10 mouse cellular contexts compared by ENCODE assay signal in genomic region chr8:82973331-82973730, GRCm38 (mm10).
DNase-seq lines count a peak whose midpoint lies in the region; ATAC-seq lines count a peak whose summit lies in the region.
"Had no signal": no experiment of that assay in that cellular context is flagged by ENCODE, and none has a peak within 500 bp of the region (broad histone marks: within the 10 kb centered on the region; RNA-seq: fewer than 3 reads in every experiment).

No protein-coding gene starts in this region.

- no peak overlapping the region for H3K4me2 ChIP-seq in heart, embryonic 15.5 days
- H3K4me2 ChIP-seq in lung, embryonic 16.5 days (ENCODE audit: low read depth, low read length): no peak overlapping the region
- no peak overlapping the region for H3K4me2 ChIP-seq in hindbrain, embryonic 13.5 days
- H3K4me2 ChIP-seq in midbrain, embryonic 16.5 days (ENCODE audit: low read length): no peak overlapping the region
- H3K4me2 ChIP-seq: liver, embryonic 11.5 days had no signal

- no peaks in the 10 kb centered on the region for H3K9me3 ChIP-seq in heart, embryonic 15.5 days (replicated peaks)
- H3K9me3 ChIP-seq in heart, embryonic 10.5 days: no peaks in the 10 kb centered on the region
- no peaks in the 10 kb centered on the region for H3K9me3 ChIP-seq in lung, embryonic 16.5 days (ENCODE audit: control insufficient read depth, low read length)
- no peaks in the 10 kb centered on the region for H3K9me3 ChIP-seq in hindbrain, embryonic 13.5 days
- H3K9me3 ChIP-seq in midbrain, embryonic 16.5 days (replicated peaks; ENCODE audit: control insufficient read depth, low read length, poor library complexity, severe bottlenecking): no peaks in the 10 kb centered on the region

- H3K36me3 ChIP-seq in heart, embryonic 15.5 days: no peaks in the 10 kb centered on the region
- no peaks in the 10 kb centered on the region for H3K36me3 ChIP-seq in heart, embryonic 10.5 days
- no peaks in the 10 kb centered on the region for H3K36me3 ChIP-seq in lung, embryonic 16.5 days (ENCODE audit: control insufficient read depth, insufficient read depth, low read length)
- no peaks in the 10 kb centered on the region for H3K36me3 ChIP-seq in hindbrain, embryonic 13.5 days
- no peaks in the 10 kb centered on the region for H3K36me3 ChIP-seq in midbrain, embryonic 16.5 days (ENCODE audit: control insufficient read depth, insufficient read depth, low read length)

- 46% methylated on average over 4 of the region's 4 CpGs for WGBS in heart, embryonic 15.5 days
- 63% methylated on average over 4 of the region's 4 CpGs for WGBS in heart, embryonic 10.5 days
- WGBS in lung, embryonic 16.5 days: 32% methylated on average over 4 of the region's 4 CpGs
- 46% methylated on average over 4 of the region's 4 CpGs for WGBS in hindbrain, embryonic 13.5 days
- WGBS in midbrain, embryonic 16.5 days: 41% methylated on average over 4 of the region's 4 CpGs

- peaks cover 14% of the 10 kb centered on the region for H3K4me1 ChIP-seq in heart, embryonic 15.5 days (replicated peaks)
- peaks cover 18% of the 10 kb centered on the region for H3K4me1 ChIP-seq in heart, embryonic 10.5 days
- H3K4me1 ChIP-seq in lung, embryonic 16.5 days (replicated peaks; ENCODE audit: control insufficient read depth, insufficient read depth, low read length): peaks cover 8% of the 10 kb centered on the region
- peaks cover 17% of the 10 kb centered on the region for H3K4me1 ChIP-seq in hindbrain, embryonic 13.5 days (replicated peaks)
- H3K4me1 ChIP-seq in midbrain, embryonic 16.5 days (ENCODE audit: control insufficient read depth, insufficient read depth, low read length): peaks cover 14% of the 10 kb centered on the region

- 0 out of 2 replicates have a peak overlapping the region, but pooled peaks have one; percentile 35 for H3K27ac ChIP-seq in heart, embryonic 15.5 days
- H3K27ac ChIP-seq in heart, embryonic 10.5 days: no peak overlapping the region
- H3K27ac ChIP-seq in lung, embryonic 16.5 days (ENCODE audit: low read length): no peak overlapping the region
- peak overlapping the region; percentile 3; the same call in 1 of the 2 replicates for H3K27ac ChIP-seq in hindbrain, embryonic 13.5 days
- peak overlapping the region; percentile 22; the same call in 1 of the 2 replicates for H3K27ac ChIP-seq in midbrain, embryonic 16.5 days (ENCODE audit: low read length)

- no peak overlapping the region for H3K4me3 ChIP-seq in heart, embryonic 15.5 days
- no peak overlapping the region for H3K4me3 ChIP-seq in heart, embryonic 10.5 days
- H3K4me3 ChIP-seq in lung, embryonic 16.5 days (ENCODE audit: low read length): no peak overlapping the region
- no peak overlapping the region for H3K4me3 ChIP-seq in hindbrain, embryonic 13.5 days
- H3K4me3 ChIP-seq in midbrain, embryonic 16.5 days (ENCODE audit: low read depth, low read length): no peak overlapping the region

- DNase-seq in heart, embryonic 10.5 days (ENCODE audit: low spot score): no peak
- DNase-seq in lung, postnatal 4 days: no peak
- no peak for DNase-seq in gastrocnemius, postnatal 25 days
- DNase-seq in heart, postnatal 4 days: no peak
- DNase-seq: heart, postnatal 14 days had no signal

- H3K27me3 ChIP-seq in heart, embryonic 15.5 days: no peaks in the 10 kb centered on the region
- H3K27me3 ChIP-seq in heart, embryonic 10.5 days (ENCODE audit: insufficient read depth, poor library complexity, severe bottlenecking): no peaks in the 10 kb centered on the region
- H3K27me3 ChIP-seq in lung, embryonic 16.5 days (ENCODE audit: control insufficient read depth, insufficient read depth, low read depth, low read length): no peaks in the 10 kb centered on the region
- no peaks in the 10 kb centered on the region for H3K27me3 ChIP-seq in hindbrain, embryonic 13.5 days
- no peaks in the 10 kb centered on the region for H3K27me3 ChIP-seq in midbrain, embryonic 16.5 days (ENCODE audit: control insufficient read depth, insufficient read depth, low read depth, low read length)

- H3K9ac ChIP-seq in heart, embryonic 15.5 days: no peak overlapping the region
- H3K9ac ChIP-seq in lung, embryonic 16.5 days (ENCODE audit: low read length): no peak overlapping the region
- H3K9ac ChIP-seq in hindbrain, embryonic 13.5 days: no peak overlapping the region
- 0 out of 2 replicates have a peak overlapping the region, but pooled peaks have one; percentile 14 for H3K9ac ChIP-seq in midbrain, embryonic 16.5 days (ENCODE audit: low read depth, low read length)

- no peak; the same call in 1 of the 2 replicates for ATAC-seq in heart, embryonic 15.5 days (replicated peaks; ENCODE audit: insufficient number of reproducible peaks, insufficient read depth, low FRiP score, low read depth)
- peak; percentile 86 for ATAC-seq in lung, embryonic 16.5 days (ENCODE audit: low read depth)
- peak; percentile 53; the same call in 1 of the 2 replicates for ATAC-seq in hindbrain, embryonic 13.5 days (ENCODE audit: low FRiP score)
- peak; percentile 74 for ATAC-seq in midbrain, embryonic 16.5 days

Comparison
In these comparisons a context has a peak if more than half of its experiments do, and no peak if none do; other contexts are left out.
1. H3K27ac ChIP-seq: peak in heart, embryonic 15.5 days (single experiment), hindbrain, embryonic 13.5 days (single experiment) and midbrain, embryonic 16.5 days (single experiment); none in heart, embryonic 10.5 days (single experiment) and lung, embryonic 16.5 days (single experiment).